Mouse (Mus musculus) liver, embryonic 11.5 days (tissue): ENCODE data around the gene Tango2. TPM values are rescaled to one million over a fixed set of nuclear protein-coding genes. Genes with fewer than 3 reads are reported as not detected.

Experiments used
- ATAC-seq: fragments of 200-750 bp; cut with Nextera tagmentation; replicated peaks from 2 replicates; pipeline ENCODE4 v1.8.0; 2017; ENCODE audit warnings: moderate number of reproducible peaks, mild to moderate bottlenecking, moderate TSS enrichment, moderate library complexity; ENCODE audit not compliant: low FRiP score
- DNase-seq: peaks from one replicate; pipeline ENCODE4 v3.0.0-alpha.2; 2017; ENCODE audit warnings: low spot score
- H3K27ac ChIP-seq: fragments of 300-500 bp; sonication (generic); 2 replicates; pipeline ENCODE4 v1.5.1; 2014; ENCODE audit warnings: mild to moderate bottlenecking, low read depth, low read length, control low read depth
- H3K27me3 ChIP-seq: fragments of 300-500 bp; sonication (generic); replicated peaks from 2 replicates; pipeline ENCODE4 v1.6.1; 2014; ENCODE audit warnings: low read length, mixed read lengths; ENCODE audit not compliant: control insufficient read depth, insufficient read depth
- H3K36me3 ChIP-seq: fragments of 300-500 bp; sonication (generic); 2 replicates; pipeline ENCODE4 v1.6.1; 2014; ENCODE audit warnings: mild to moderate bottlenecking, low read length, moderate library complexity, mixed read lengths; ENCODE audit not compliant: control insufficient read depth, insufficient read depth
- H3K4me1 ChIP-seq: fragments of 300-500 bp; sonication (generic); replicated peaks from 2 replicates; pipeline ENCODE4 v1.6.1; 2014; ENCODE audit warnings: low read length, mixed read lengths; ENCODE audit not compliant: control insufficient read depth, insufficient read depth
- H3K4me2 ChIP-seq: fragments of 300-500 bp; sonication (generic); 2 replicates; pipeline ENCODE4 v1.6.1; 2014; ENCODE audit warnings: mild to moderate bottlenecking, control low read depth, moderate library complexity
- H3K4me3 ChIP-seq: fragments of 300-500 bp; sonication (generic); 2 replicates; pipeline ENCODE4 v1.5.1; 2014; ENCODE audit warnings: low read depth, low read length, control low read depth
- H3K9ac ChIP-seq: fragments of 300-500 bp; sonication (generic); 2 replicates; pipeline ENCODE4 v1.6.1; 2014; ENCODE audit warnings: low read depth, low read length, control low read depth
- H3K9me3 ChIP-seq: fragments of 300-500 bp; sonication (generic); 2 replicates; pipeline ENCODE4 v1.6.1; 2016; ENCODE audit warnings: low read length, inconsistent platforms, mixed read lengths; ENCODE audit not compliant: control insufficient read depth
- WGBS: fragments of 180-500 bp; shearing (Covaris S2); extraction: QIAGEN DNeasy Blood & Tissue Kit; methylation state at CpG from one replicate; pipeline ENCODE4 v1.1.7; 2014; 5-methylcytosine and 5-hydroxymethylcytosine counted together
- polyA plus RNA-seq: library from polyadenylated mRNA; unstranded; fragments of >200 nt; fragmentation: Nextera tagmentation; extraction: Ambion mirVana; gene quantifications from 2 replicates; pipeline ENCODE4 v1.2.1, GENCODE M21; 2014

The Tango2 gene
- polyA plus RNA-seq, result 104 and 109 TPM in 2 replicates

GRCm38 (mm10) chr16:18347931-18348600 lies at the start of gene Tango2, which contains the start of gene Arvcf:
Gene Tango2, minus strand, starts transcription at chr16:18348103.
Gene Arvcf, plus strand, starts transcription at chr16:18348182.
- H3K9me3 ChIP-seq, result no peaks in the 10 kb centered on the region
- under 1% methylated on average over 44 of the region's 44 CpGs for WGBS
- H3K36me3 ChIP-seq, result no peaks in the 10 kb centered on the region
- H3K27ac ChIP-seq, result no peak within 1 kb of the TSS
- H3K27me3 ChIP-seq, result peaks cover 49% of the 10 kb centered on the region
- H3K4me1 ChIP-seq, result peaks cover 16% of the 10 kb centered on the region
- ATAC-seq (peak; percentile 18), DNase-seq (peak; percentile 81)
- H3K9ac ChIP-seq, result peak within 1 kb of the TSS; percentile 1; the same call in 1 of the 2 replicates
- H3K4me3 ChIP-seq, result peak within 1 kb of the TSS; percentile 51
- H3K4me2 ChIP-seq, result peak within 1 kb of the TSS; percentile 86

GRCm38 (mm10) chr16:18396791-18397621 lies 49.1 kb upstream of the Tango2 start:
- Histone ChIP-seq H3K9me3 (no peaks in the 10 kb centered on the region), H3K27ac (no peak overlapping the region), H3K4me3 (no peak overlapping the region), H3K4me1 (peaks cover 25% of the 10 kb centered on the region), H3K27me3 (no peaks in the 10 kb centered on the region), H3K36me3 (peaks cover 12% of the 10 kb centered on the region), H3K4me2 (no peak overlapping the region), H3K9ac (no peak overlapping the region)
- ATAC-seq (no peak), DNase-seq (no peak)
- WGBS, result 94% methylated on average over 27 of the region's 27 CpGs

GRCm38 (mm10) chr16:18396201-18396600 lies 48.3 kb upstream of the Tango2 start:
- DNase-seq (no peak), ATAC-seq (no peak)
- WGBS, result 90% methylated on average over 2 of the region's 2 CpGs
- Histone ChIP-seq H3K4me3 (no peak overlapping the region), H3K9ac (no peak overlapping the region), H3K4me2 (no peak overlapping the region), H3K9me3 (no peaks in the 10 kb centered on the region), H3K27me3 (no peaks in the 10 kb centered on the region), H3K27ac (no peak overlapping the region), H3K4me1 (peaks cover 32% of the 10 kb centered on the region), H3K36me3 (peaks cover 10% of the 10 kb centered on the region)

- no peak overlapping the region for H3K27ac ChIP-seq
Observed at GRCm38 (mm10) chr16:18395620-18396036, 47.7 kb upstream of the Tango2 start.

GRCm38 (mm10) chr16:18394777-18395619 lies 47.1 kb upstream of the Tango2 start:
- H3K4me2 ChIP-seq, result no peak overlapping the region
- WGBS, result 41% methylated on average over 11 of the region's 11 CpGs

More at GRCm38 (mm10) chr16:18395620-18396036, 47.7 kb upstream of the Tango2 start:
- H3K27me3 ChIP-seq, result no peaks in the 10 kb centered on the region
- no peak for ATAC-seq
- no peak overlapping the region for H3K4me3 ChIP-seq
- no peaks in the 10 kb centered on the region for H3K9me3 ChIP-seq
- H3K4me2 ChIP-seq, result no peak overlapping the region
- no peak overlapping the region for H3K9ac ChIP-seq
- H3K4me1 ChIP-seq, result peaks cover 31% of the 10 kb centered on the region
- H3K36me3 ChIP-seq, result peaks cover 10% of the 10 kb centered on the region
- WGBS, result 63% methylated on average over 6 of the region's 7 CpGs
- no peak for DNase-seq

GRCm38 (mm10) chr16:18394056-18394455 lies 46.2 kb upstream of the Tango2 start:
- H3K36me3 ChIP-seq, result peaks cover 10% of the 10 kb centered on the region

More at GRCm38 (mm10) chr16:18394777-18395619, 47.1 kb upstream of the Tango2 start:
- peaks cover 10% of the 10 kb centered on the region for H3K36me3 ChIP-seq
- no peak overlapping the region for H3K9ac ChIP-seq
- ATAC-seq (no peak), DNase-seq (no peak)
- peaks cover 29% of the 10 kb centered on the region for H3K4me1 ChIP-seq
- H3K27ac ChIP-seq, result no peak overlapping the region
- H3K27me3 ChIP-seq, result no peaks in the 10 kb centered on the region
- no peak overlapping the region for H3K4me3 ChIP-seq
- H3K9me3 ChIP-seq, result no peaks in the 10 kb centered on the region

GRCm38 (mm10) chr16:18393595-18393994 lies 45.7 kb upstream of the Tango2 start:
- no peaks in the 10 kb centered on the region for H3K27me3 ChIP-seq
- peak overlapping the region; percentile 99 for H3K4me2 ChIP-seq
- H3K27ac ChIP-seq, result 0 out of 2 replicates have a peak overlapping the region, but pooled peaks have one; percentile 35
- H3K4me1 ChIP-seq, result peaks cover 37% of the 10 kb centered on the region
- peak overlapping the region; percentile 74 for H3K4me3 ChIP-seq
- H3K9ac ChIP-seq, result peak overlapping the region; percentile 80
- no peaks in the 10 kb centered on the region for H3K9me3 ChIP-seq
- ATAC-seq (no peak), DNase-seq (no peak)
- WGBS, result 49% methylated on average over 5 of the region's 5 CpGs
- H3K36me3 ChIP-seq, result peaks cover 10% of the 10 kb centered on the region

More at GRCm38 (mm10) chr16:18394056-18394455, 46.2 kb upstream of the Tango2 start:
- no peak overlapping the region; the same call in 1 of the 2 replicates for H3K4me2 ChIP-seq
- 72% methylated on average over 3 of the region's 3 CpGs for WGBS
- H3K27me3 ChIP-seq, result no peaks in the 10 kb centered on the region
- no peak overlapping the region for H3K27ac ChIP-seq
- peaks cover 33% of the 10 kb centered on the region for H3K4me1 ChIP-seq
- H3K4me3 ChIP-seq, result no peak overlapping the region
- DNase-seq (no peak), ATAC-seq (no peak)
- no peak overlapping the region; the same call in 1 of the 2 replicates for H3K9ac ChIP-seq
- no peaks in the 10 kb centered on the region for H3K9me3 ChIP-seq
